Mouse (Mus musculus): ENCODE results near the gene Mcoln2. TPM values are rescaled to one million over a fixed set of nuclear protein-coding genes. Genes with fewer than 3 reads are reported as not detected.
"Not testable (repeated sequence)": the region's sequence is repeated elsewhere in the genome, so short reads cannot be mapped to it uniquely, and the experiment has no call there.

Gene Mcoln2
- polyA plus RNA-seq, 1 experiment from 2014 or later, result 0.49 TPM

- no peak overlapping the region for H3K27ac ChIP-seq (ENCODE audit: low read depth, low read length)
- no peak overlapping the region for H3K9ac ChIP-seq (ENCODE audit: low read length)
- H3K4me2 ChIP-seq (ENCODE audit: low read depth), result no peak overlapping the region
- H3K27me3 ChIP-seq (ENCODE audit: control insufficient read depth, insufficient read depth, low read length), result 0 out of 2 replicates have a peak, but pooled peaks cover 3% of the 10 kb centered on the region
- WGBS, result 63% methylated on average over 3 of the region's 3 CpGs
- no peaks in the 10 kb centered on the region for H3K9me3 ChIP-seq (ENCODE audit: control insufficient read depth, low read length)
- peaks cover 9% of the 10 kb centered on the region; the same call in 1 of the 2 replicates for H3K4me1 ChIP-seq (ENCODE audit: control insufficient read depth, insufficient read depth, low read length)
- no peaks in the 10 kb centered on the region for H3K36me3 ChIP-seq (ENCODE audit: control insufficient read depth, insufficient read depth, low read length)
- DNase-seq (ENCODE audit: low spot score) (no peak), ATAC-seq (ENCODE audit: insufficient read depth, low FRiP score, low TSS enrichment) (peak; percentile 37)
- no peak overlapping the region for H3K4me3 ChIP-seq (ENCODE audit: low read depth, low read length)
Observed at GRCm38 (mm10) chr3:146199486-146199885, 49.9 kb downstream of the Mcoln2 start.

GRCm38 (mm10) chr3:146204375-146204774, 54.7 kb downstream of the Mcoln2 start:
- 71% methylated on average over 2 of the region's 2 CpGs for WGBS
- Histone ChIP-seq H3K4me2 (ENCODE audit: low read depth) (no peak overlapping the region), H3K9me3 (ENCODE audit: control insufficient read depth, low read length) (no peaks in the 10 kb centered on the region), H3K4me3 (ENCODE audit: low read depth, low read length) (no peak overlapping the region), H3K9ac (ENCODE audit: low read length) (no peak overlapping the region), H3K27me3 (ENCODE audit: control insufficient read depth, insufficient read depth, low read length) (no peaks in the 10 kb centered on the region), H3K36me3 (ENCODE audit: control insufficient read depth, insufficient read depth, low read length) (no peaks in the 10 kb centered on the region), H3K4me1 (ENCODE audit: control insufficient read depth, insufficient read depth, low read length) (peaks cover 2% of the 10 kb centered on the region; the same call in 1 of the 2 replicates), H3K27ac (ENCODE audit: low read depth, low read length) (no peak overlapping the region)
- DNase-seq (ENCODE audit: low spot score) (no peak), ATAC-seq (ENCODE audit: insufficient read depth, low FRiP score, low TSS enrichment) (no peak)

GRCm38 (mm10) chr3:146205305-146205704, 55.7 kb downstream of the Mcoln2 start:
- H3K27ac ChIP-seq (ENCODE audit: low read depth, low read length), result no peak overlapping the region
- no peak for DNase-seq (ENCODE audit: low spot score)
- no peaks in the 10 kb centered on the region for H3K9me3 ChIP-seq (ENCODE audit: control insufficient read depth, low read length)
- 82% methylated on average over 11 of the region's 11 CpGs for WGBS
- no peak for ATAC-seq (ENCODE audit: insufficient read depth, low FRiP score, low TSS enrichment)
- H3K27me3 ChIP-seq (ENCODE audit: control insufficient read depth, insufficient read depth, low read length), result no peaks in the 10 kb centered on the region
- H3K36me3 ChIP-seq (ENCODE audit: control insufficient read depth, insufficient read depth, low read length), result no peaks in the 10 kb centered on the region
- no peak overlapping the region for H3K9ac ChIP-seq (ENCODE audit: low read length)
- H3K4me1 ChIP-seq (ENCODE audit: control insufficient read depth, insufficient read depth, low read length), result no peaks in the 10 kb centered on the region
- H3K4me2 ChIP-seq (ENCODE audit: low read depth), result no peak overlapping the region
- no peak overlapping the region for H3K4me3 ChIP-seq (ENCODE audit: low read depth, low read length)

- H3K4me2 ChIP-seq (ENCODE audit: low read depth), result no peak overlapping the region
- H3K9ac ChIP-seq (ENCODE audit: low read length), result no peak overlapping the region
- no peak overlapping the region for H3K4me3 ChIP-seq (ENCODE audit: low read depth, low read length)
- H3K27me3 ChIP-seq (ENCODE audit: control insufficient read depth, insufficient read depth, low read length), result no peaks in the 10 kb centered on the region
- no peak overlapping the region for H3K27ac ChIP-seq (ENCODE audit: low read depth, low read length)
- DNase-seq (ENCODE audit: low spot score) (no peak), ATAC-seq (ENCODE audit: insufficient read depth, low FRiP score, low TSS enrichment) (no peak)
- WGBS, result 75% methylated on average over 2 of the region's 2 CpGs
- no peaks in the 10 kb centered on the region for H3K36me3 ChIP-seq (ENCODE audit: control insufficient read depth, insufficient read depth, low read length)
- H3K9me3 ChIP-seq (ENCODE audit: control insufficient read depth, low read length), result no peaks in the 10 kb centered on the region
- no peaks in the 10 kb centered on the region for H3K4me1 ChIP-seq (ENCODE audit: control insufficient read depth, insufficient read depth, low read length)
Observed at GRCm38 (mm10) chr3:146206635-146207034, 57.0 kb downstream of the Mcoln2 start.

- Histone ChIP-seq H3K4me3 (ENCODE audit: low read depth, low read length) (no peak overlapping the region), H3K4me2 (ENCODE audit: low read depth) (no peak overlapping the region), H3K36me3 (ENCODE audit: control insufficient read depth, insufficient read depth, low read length) (no peaks in the 10 kb centered on the region), H3K4me1 (ENCODE audit: control insufficient read depth, insufficient read depth, low read length) (no peaks in the 10 kb centered on the region), H3K9me3 (ENCODE audit: control insufficient read depth, low read length) (no peaks in the 10 kb centered on the region), H3K27me3 (ENCODE audit: control insufficient read depth, insufficient read depth, low read length) (no peaks in the 10 kb centered on the region), H3K27ac (ENCODE audit: low read depth, low read length) (no peak overlapping the region), H3K9ac (ENCODE audit: low read length) (no peak overlapping the region)
- 79% methylated on average over 2 of the region's 2 CpGs for WGBS
- DNase-seq (ENCODE audit: low spot score) (peak; percentile 6), ATAC-seq (ENCODE audit: insufficient read depth, low FRiP score, low TSS enrichment) (no peak)
Observed at GRCm38 (mm10) chr3:146207440-146207839, 57.8 kb downstream of the Mcoln2 start.

- not testable (repeated sequence) for DNase-seq (ENCODE audit: low spot score); ATAC-seq (ENCODE audit: insufficient read depth, low FRiP score, low TSS enrichment); H3K9me3 ChIP-seq (ENCODE audit: control insufficient read depth, low read length); H3K4me1 ChIP-seq (ENCODE audit: control insufficient read depth, insufficient read depth, low read length); H3K36me3 ChIP-seq (ENCODE audit: control insufficient read depth, insufficient read depth, low read length); H3K4me2 ChIP-seq (ENCODE audit: low read depth); H3K4me3 ChIP-seq (ENCODE audit: low read depth, low read length); H3K27me3 ChIP-seq (ENCODE audit: control insufficient read depth, insufficient read depth, low read length); H3K9ac ChIP-seq (ENCODE audit: low read length); H3K27ac ChIP-seq (ENCODE audit: low read depth, low read length)
- WGBS, result 92% methylated on average over 8 of the region's 8 CpGs
Observed at GRCm38 (mm10) chr3:146209759-146210158, 60.1 kb downstream of the Mcoln2 start.

GRCm38 (mm10) chr3:146211141-146211747, 61.6 kb downstream of the Mcoln2 start:
- 90% methylated on average over 4 of the region's 4 CpGs for WGBS
- H3K9ac ChIP-seq (ENCODE audit: low read length), result no peak overlapping the region
- no peak overlapping the region for H3K27ac ChIP-seq (ENCODE audit: low read depth, low read length)
- H3K36me3 ChIP-seq (ENCODE audit: control insufficient read depth, insufficient read depth, low read length), result no peaks in the 10 kb centered on the region
- H3K4me3 ChIP-seq (ENCODE audit: low read depth, low read length), result no peak overlapping the region
- no peak overlapping the region for H3K4me2 ChIP-seq (ENCODE audit: low read depth)
- H3K9me3 ChIP-seq (ENCODE audit: control insufficient read depth, low read length), result no peaks in the 10 kb centered on the region
- H3K4me1 ChIP-seq (ENCODE audit: control insufficient read depth, insufficient read depth, low read length), result no peaks in the 10 kb centered on the region
- peak; percentile 2 for DNase-seq (ENCODE audit: low spot score)
- no peak for ATAC-seq (ENCODE audit: insufficient read depth, low FRiP score, low TSS enrichment)
- no peaks in the 10 kb centered on the region for H3K27me3 ChIP-seq (ENCODE audit: control insufficient read depth, insufficient read depth, low read length)

- Histone ChIP-seq H3K4me2 (ENCODE audit: low read depth) (no peak overlapping the region), H3K4me1 (ENCODE audit: control insufficient read depth, insufficient read depth, low read length) (no peaks in the 10 kb centered on the region), H3K4me3 (ENCODE audit: low read depth, low read length) (no peak overlapping the region), H3K27me3 (ENCODE audit: control insufficient read depth, insufficient read depth, low read length) (no peaks in the 10 kb centered on the region), H3K27ac (ENCODE audit: low read depth, low read length) (no peak overlapping the region), H3K9ac (ENCODE audit: low read length) (no peak overlapping the region), H3K36me3 (ENCODE audit: control insufficient read depth, insufficient read depth, low read length) (no peaks in the 10 kb centered on the region), H3K9me3 (ENCODE audit: control insufficient read depth, low read length) (no peaks in the 10 kb centered on the region)
- peak; percentile 0 for DNase-seq (ENCODE audit: low spot score)
- WGBS, result 94% methylated on average over 2 of the region's 2 CpGs
- no peak for ATAC-seq (ENCODE audit: insufficient read depth, low FRiP score, low TSS enrichment)
Observed at GRCm38 (mm10) chr3:146211964-146212363, 62.3 kb downstream of the Mcoln2 start.

- no peak for DNase-seq (ENCODE audit: low spot score)
- Histone ChIP-seq H3K27me3 (ENCODE audit: control insufficient read depth, insufficient read depth, low read length) (no peaks in the 10 kb centered on the region), H3K9ac (ENCODE audit: low read length) (no peak overlapping the region), H3K4me3 (ENCODE audit: low read depth, low read length) (no peak overlapping the region), H3K4me1 (ENCODE audit: control insufficient read depth, insufficient read depth, low read length) (no peaks in the 10 kb centered on the region), H3K27ac (ENCODE audit: low read depth, low read length) (no peak overlapping the region), H3K9me3 (ENCODE audit: control insufficient read depth, low read length) (no peaks in the 10 kb centered on the region), H3K4me2 (ENCODE audit: low read depth) (no peak overlapping the region), H3K36me3 (ENCODE audit: control insufficient read depth, insufficient read depth, low read length) (no peaks in the 10 kb centered on the region)
- 45% methylated on average over 5 of the region's 5 CpGs for WGBS
- ATAC-seq (ENCODE audit: insufficient read depth, low FRiP score, low TSS enrichment), result no peak
Observed at GRCm38 (mm10) chr3:146213336-146213735, 63.7 kb downstream of the Mcoln2 start.

All from neural tube, embryonic 11.5 days (tissue).